Mouse (Mus musculus) stomach, embryonic 16.5 days (tissue): ENCODE results near the gene B3gnt8. TPM values are rescaled to one million over a fixed set of nuclear protein-coding genes. Genes with fewer than 3 reads are reported as not detected.
"Not testable (repeated sequence)": the region's sequence is repeated elsewhere in the genome, so short reads cannot be mapped to it uniquely, and the experiment has no call there.

Source experiments
- ATAC-seq: fragments of 200-750 bp; cut with Nextera tagmentation; 2 replicates; pipeline ENCODE4 v1.8.0; 2017; ENCODE audit warnings: moderate number of reproducible peaks, moderate TSS enrichment; ENCODE audit not compliant: insufficient read depth, low FRiP score
- H3K27ac ChIP-seq: fragments of 300-500 bp; sonication (generic); 2 replicates; pipeline ENCODE4 v1.5.1; 2014; ENCODE audit warnings: low read length
- H3K27me3 ChIP-seq: fragments of 300-500 bp; sonication (generic); 2 replicates; pipeline ENCODE4 v1.6.1; 2014; ENCODE audit warnings: low read length, control low read depth, mixed read lengths; ENCODE audit not compliant: control insufficient read depth, insufficient read depth
- H3K36me3 ChIP-seq: fragments of 300-500 bp; sonication (generic); 2 replicates; pipeline ENCODE4 v1.6.1; 2014; ENCODE audit warnings: low read length; ENCODE audit not compliant: control insufficient read depth, insufficient read depth
- H3K4me1 ChIP-seq: fragments of 300-500 bp; sonication (generic); 2 replicates; pipeline ENCODE4 v1.6.1; 2014; ENCODE audit warnings: low read length, control low read depth, mixed read lengths; ENCODE audit not compliant: control insufficient read depth, insufficient read depth
- H3K4me2 ChIP-seq: fragments of 300-500 bp; sonication (generic); 2 replicates; pipeline ENCODE4 v1.6.1; 2014; ENCODE audit warnings: low read depth, low read length, mixed read lengths
- H3K4me3 ChIP-seq: fragments of 300-500 bp; sonication (generic); replicated peaks from 2 replicates; pipeline ENCODE4 v1.5.1; 2014; ENCODE audit warnings: mild to moderate bottlenecking, low read length
- H3K9ac ChIP-seq: fragments of 300-500 bp; sonication (generic); 2 replicates; pipeline ENCODE4 v1.6.1; 2014; ENCODE audit warnings: low read length
- H3K9me3 ChIP-seq: fragments of 300-500 bp; sonication (generic); replicated peaks from 2 replicates; pipeline ENCODE4 v1.6.1; 2016; ENCODE audit warnings: low read length, control low read depth; ENCODE audit not compliant: control insufficient read depth
- WGBS: fragments of 180-500 bp; shearing (Covaris S2); extraction: QIAGEN DNeasy Blood & Tissue Kit; methylation state at CpG from one replicate; pipeline ENCODE4 v1.1.7; 2014; 5-methylcytosine and 5-hydroxymethylcytosine counted together
- polyA plus RNA-seq: library from polyadenylated mRNA; unstranded; fragments of >200 nt; fragmentation: Nextera tagmentation; extraction: Ambion mirVana; gene quantifications from 2 replicates; pipeline ENCODE4 v1.2.1, GENCODE M21; 2015

B3gnt8 gene
- 12.2 and 13.6 TPM in 2 replicates for polyA plus RNA-seq

GRCm38 (mm10) chr7:25626509-25627430, at the start of gene B3gnt8:
Gene B3gnt8 (plus strand): TSS chr7:25626654.
- no peaks in the 10 kb centered on the region for H3K27me3 ChIP-seq
- ATAC-seq = peak; percentile 63; the same call in 1 of the 2 replicates
- no peaks in the 10 kb centered on the region for H3K9me3 ChIP-seq
- H3K9ac ChIP-seq = peak within 1 kb of the TSS; percentile 85
- H3K27ac ChIP-seq = peak within 1 kb of the TSS; percentile 85
- peaks cover 16% of the 10 kb centered on the region for H3K4me1 ChIP-seq
- peak within 1 kb of the TSS; percentile 81 for H3K4me2 ChIP-seq
- 9% methylated on average over 29 of the region's 29 CpGs for WGBS
- no peaks in the 10 kb centered on the region; the same call in 1 of the 2 replicates for H3K36me3 ChIP-seq
- H3K4me3 ChIP-seq = peak within 1 kb of the TSS; percentile 58

GRCm38 (mm10) chr7:25576793-25577437, 49.5 kb upstream of the B3gnt8 start:
- not testable (repeated sequence) for H3K27me3 ChIP-seq
- peak; percentile 83 for ATAC-seq
- WGBS = 73% methylated on average over 12 of the region's 14 CpGs

GRCm38 (mm10) chr7:25579441-25579840, 47.0 kb upstream of the B3gnt8 start:
- Histone ChIP-seq H3K9me3 (no peaks in the 10 kb centered on the region), H3K4me2 (no peak overlapping the region), H3K4me1 (peaks cover 4% of the 10 kb centered on the region), H3K27ac (no peak overlapping the region), H3K36me3 (no peaks in the 10 kb centered on the region), H3K27me3 (no peaks in the 10 kb centered on the region), H3K4me3 (no peak overlapping the region), H3K9ac (no peak overlapping the region)
- no peak for ATAC-seq
- 76% methylated on average over 10 of the region's 10 CpGs for WGBS

More at GRCm38 (mm10) chr7:25576793-25577437, 49.5 kb upstream of the B3gnt8 start:
- H3K4me1 ChIP-seq, H3K4me2 ChIP-seq, H3K4me3 ChIP-seq, H3K36me3 ChIP-seq, H3K9me3 ChIP-seq, H3K9ac ChIP-seq: not testable (repeated sequence)
- peak overlapping the region; percentile 83 for H3K27ac ChIP-seq

- H3K4me3 ChIP-seq = no peak overlapping the region
- H3K9ac ChIP-seq = no peak overlapping the region
- WGBS = 86% methylated on average over 15 of the region's 15 CpGs
- H3K27ac ChIP-seq = no peak overlapping the region
- no peaks in the 10 kb centered on the region for H3K4me1 ChIP-seq
- H3K9me3 ChIP-seq = no peaks in the 10 kb centered on the region
- H3K36me3 ChIP-seq = no peaks in the 10 kb centered on the region
- no peak overlapping the region for H3K4me2 ChIP-seq
- no peaks in the 10 kb centered on the region for H3K27me3 ChIP-seq
- no peak for ATAC-seq
Observed at GRCm38 (mm10) chr7:25582301-25582810, 44.1 kb upstream of the B3gnt8 start.

GRCm38 (mm10) chr7:25584651-25585050, 41.8 kb upstream of the B3gnt8 start:
- H3K9me3 ChIP-seq = no peaks in the 10 kb centered on the region

GRCm38 (mm10) chr7:25585351-25586204, 40.9 kb upstream of the B3gnt8 start:
- Histone ChIP-seq H3K9me3 (no peaks in the 10 kb centered on the region), H3K27me3 (no peaks in the 10 kb centered on the region), H3K27ac (no peak overlapping the region), H3K4me2 (no peak overlapping the region), H3K36me3 (no peaks in the 10 kb centered on the region), H3K4me3 (no peak overlapping the region), H3K4me1 (no peaks in the 10 kb centered on the region), H3K9ac (no peak overlapping the region)
- ATAC-seq = no peak
- 75% methylated on average over 9 of the region's 9 CpGs for WGBS

More at GRCm38 (mm10) chr7:25584651-25585050, 41.8 kb upstream of the B3gnt8 start:
- no peaks in the 10 kb centered on the region for H3K27me3 ChIP-seq
- no peak for ATAC-seq
- no peak overlapping the region for H3K27ac ChIP-seq
- WGBS = 75% methylated on average over 5 of the region's 5 CpGs
- H3K36me3 ChIP-seq = no peaks in the 10 kb centered on the region
- H3K4me2 ChIP-seq = no peak overlapping the region
- H3K4me1 ChIP-seq = no peaks in the 10 kb centered on the region
- no peak overlapping the region for H3K9ac ChIP-seq
- H3K4me3 ChIP-seq = no peak overlapping the region

GRCm38 (mm10) chr7:25591226-25591625, 35.2 kb upstream of the B3gnt8 start:
- WGBS = 79% methylated on average over 2 of the region's 2 CpGs
- Histone ChIP-seq H3K27ac (no peak overlapping the region), H3K9ac (no peak overlapping the region), H3K36me3 (no peaks in the 10 kb centered on the region), H3K4me2 (no peak overlapping the region), H3K27me3 (no peaks in the 10 kb centered on the region), H3K4me1 (no peaks in the 10 kb centered on the region), H3K9me3 (no peaks in the 10 kb centered on the region), H3K4me3 (no peak overlapping the region)
- no peak for ATAC-seq

- no peak overlapping the region for H3K9ac ChIP-seq
- WGBS = 73% methylated on average over 3 of the region's 3 CpGs
- H3K27ac ChIP-seq = no peak overlapping the region
Observed at GRCm38 (mm10) chr7:25593859-25594258, 32.6 kb upstream of the B3gnt8 start.

More at GRCm38 (mm10) chr7:25593859-25594258, 32.6 kb upstream of the B3gnt8 start:
- H3K36me3 ChIP-seq = no peaks in the 10 kb centered on the region
- no peak for ATAC-seq
- H3K27me3 ChIP-seq = no peaks in the 10 kb centered on the region
- H3K4me2 ChIP-seq = no peak overlapping the region
- no peaks in the 10 kb centered on the region for H3K4me1 ChIP-seq
- no peak overlapping the region for H3K4me3 ChIP-seq
- no peaks in the 10 kb centered on the region for H3K9me3 ChIP-seq
